Mouse (Mus musculus) MEL (cell line): ENCODE data around the gene Mrps27. TPM values are rescaled to one million over a fixed set of nuclear protein-coding genes. Genes with fewer than 3 reads are reported as not detected.

ENCODE experiments used
- DNase-seq: peaks from one replicate; pipeline ENCODE4 v3.0.0; 2011; ENCODE audit warnings: low read depth, low spot score
- H3K27ac ChIP-seq: 2 replicates; pipeline ENCODE4 v1.5.1; 2012; ENCODE audit warnings: low read depth, mild to moderate bottlenecking, control low read depth, low read length, moderate library complexity; ENCODE audit not compliant: control insufficient read depth
- H3K27me3 ChIP-seq, 2 experiments: fragments of 150-350 bp in 1 of 2; sonication (generic) in 1 of 2; 2 replicates each; pipeline ENCODE4 v1.6.1; 2012; ENCODE audit warnings: low read length in 2 of 2, mild to moderate bottlenecking in 2 of 2, improper control_type of control experiment in 1 of 2, moderate library complexity in 1 of 2; ENCODE audit not compliant: insufficient read depth in 2 of 2, control insufficient read depth in 1 of 2
- H3K36me3 ChIP-seq, 2 experiments: 2 replicates each; pipeline ENCODE4 v1.6.1; 2012 to 2014; ENCODE audit warnings: low read length in 2 of 2, improper control_type of control experiment in 1 of 2, inconsistent platforms in 1 of 2, mild to moderate bottlenecking in 1 of 2; ENCODE audit not compliant: insufficient read depth in 2 of 2, control insufficient read depth in 1 of 2
- H3K4me1 ChIP-seq, 2 experiments: fragments of 150-350 bp in 1 of 2; sonication (generic) in 1 of 2; 2 replicates each; pipeline ENCODE4 v1.6.1; 2012; ENCODE audit warnings: low read length in 2 of 2, improper control_type of control experiment in 1 of 2, mild to moderate bottlenecking in 1 of 2; ENCODE audit not compliant: insufficient read depth in 2 of 2, control insufficient read depth in 1 of 2
- H3K4me3 ChIP-seq, 2 experiments: fragments of 150-350 bp in 1 of 2; sonication (generic) in 1 of 2; 2 replicates each; pipeline ENCODE4 v1.5.1; 2012; ENCODE audit warnings: low read depth in 2 of 2, low read length in 2 of 2, mild to moderate bottlenecking in 2 of 2, moderate library complexity in 2 of 2, control low read depth in 1 of 2, improper control_type of control experiment in 1 of 2; ENCODE audit not compliant: control insufficient read depth in 1 of 2, insufficient read depth in 1 of 2
- H3K79me2 ChIP-seq: 2 replicates; pipeline ENCODE4 v1.6.1; 2012; ENCODE audit warnings: mild to moderate bottlenecking, low read length, moderate library complexity; ENCODE audit not compliant: control insufficient read depth, poor library complexity, insufficient read depth
- H3K9ac ChIP-seq: 2 replicates; pipeline ENCODE4 v1.6.1; 2012; ENCODE audit warnings: low read depth, mild to moderate bottlenecking, control low read depth, low read length, moderate library complexity; ENCODE audit not compliant: control insufficient read depth, poor library complexity, severe bottlenecking
- H3K9me3 ChIP-seq: fragments of 150-350 bp; sonication (generic); replicated peaks from 2 replicates; pipeline ENCODE4 v1.6.1; 2012; ENCODE audit warnings: mild to moderate bottlenecking, low read length, improper control_type of control experiment, moderate library complexity; ENCODE audit not compliant: insufficient read depth
- BHLHE40 ChIP-seq: IDR thresholded peaks from 2 replicates; pipeline ENCODE4 v1.6.1; 2012; ENCODE audit warnings: low read depth, mild to moderate bottlenecking, inconsistent platforms, low read length, improper control_type of control experiment, borderline replicate concordance
- CHD1 ChIP-seq: IDR thresholded peaks from 2 replicates; pipeline ENCODE4 v1.6.1; 2012; ENCODE audit warnings: low read depth, mild to moderate bottlenecking, inconsistent platforms, low read length, improper control_type of control experiment
- CHD2 ChIP-seq: IDR thresholded peaks from 2 replicates; pipeline ENCODE4 v1.6.1; 2011; ENCODE audit warnings: low read length, improper control_type of control experiment
- ELF1 ChIP-seq: IDR thresholded peaks from 2 replicates; pipeline ENCODE4 v1.6.1; 2014; ENCODE audit warnings: low read depth, mild to moderate bottlenecking, inconsistent platforms, low read length, improper control_type of control experiment, moderate library complexity
- GABPA ChIP-seq: IDR thresholded peaks from 2 replicates; pipeline ENCODE4 v1.6.1; 2012; ENCODE audit warnings: low read depth, mild to moderate bottlenecking, inconsistent platforms, low read length, improper control_type of control experiment, moderate library complexity
- HCFC1 ChIP-seq: IDR thresholded peaks from 2 replicates; pipeline ENCODE4 v1.6.1; 2012; ENCODE audit warnings: low read depth, mild to moderate bottlenecking, inconsistent platforms, low read length, improper control_type of control experiment, moderate library complexity
- JUND ChIP-seq: IDR thresholded peaks from 2 replicates; pipeline ENCODE4 v1.6.1; 2011; ENCODE audit warnings: low read depth, mild to moderate bottlenecking, improper control_type of control experiment, low read length
- MAX ChIP-seq: IDR thresholded peaks from 2 replicates; pipeline ENCODE4 v1.6.1; 2011; ENCODE audit warnings: low read length, improper control_type of control experiment
- MAZ ChIP-seq: IDR thresholded peaks from 2 replicates; pipeline ENCODE4 v1.6.1; 2012; ENCODE audit warnings: low read depth, mild to moderate bottlenecking, inconsistent platforms, low read length, improper control_type of control experiment
- MEF2A ChIP-seq: IDR thresholded peaks from 2 replicates; pipeline ENCODE4 v1.6.1; 2014; ENCODE audit warnings: low read depth, mild to moderate bottlenecking, inconsistent platforms, low read length, improper control_type of control experiment; ENCODE audit not compliant: poor library complexity, insufficient replicate concordance, severe bottlenecking; ENCODE audit errors: extremely low read depth
- MYB ChIP-seq: IDR thresholded peaks from 2 replicates; pipeline ENCODE4 v1.6.1; 2011; ENCODE audit warnings: mild to moderate bottlenecking, low read depth, low read length, improper control_type of control experiment
- MYC ChIP-seq: IDR thresholded peaks from 2 replicates; pipeline ENCODE4 v1.6.1; 2011; ENCODE audit warnings: low read depth, mild to moderate bottlenecking, low read length, improper control_type of control experiment, moderate library complexity
- POLR2A ChIP-seq, 2 experiments: IDR thresholded peaks; 2 replicates each; pipeline ENCODE4 v1.6.1; 2011 to 2012; ENCODE audit warnings: low read length in 2 of 2, mild to moderate bottlenecking in 2 of 2, control low read depth in 1 of 2, improper control_type of control experiment in 1 of 2, low read depth in 1 of 2, moderate library complexity in 1 of 2; ENCODE audit not compliant: control insufficient read depth in 1 of 2, insufficient read depth in 1 of 2, poor library complexity in 1 of 2
- POLR2AphosphoS2 ChIP-seq: IDR thresholded peaks from 2 replicates; pipeline ENCODE4 v1.6.1; 2011; ENCODE audit warnings: low read length, improper control_type of control experiment
- RAD21 ChIP-seq: IDR thresholded peaks from 2 replicates; pipeline ENCODE4 v1.6.1; 2011; ENCODE audit warnings: mild to moderate bottlenecking, low read depth, low read length, improper control_type of control experiment
- RCOR1 ChIP-seq: IDR thresholded peaks from 2 replicates; pipeline ENCODE4 v1.6.1; 2012; ENCODE audit warnings: low read depth, mild to moderate bottlenecking, inconsistent platforms, low read length, improper control_type of control experiment
- SIN3A ChIP-seq: IDR thresholded peaks from 2 replicates; pipeline ENCODE4 v1.6.1; 2012; ENCODE audit warnings: low read length, improper control_type of control experiment, inconsistent platforms
- TAL1 ChIP-seq: IDR thresholded peaks from 2 replicates; pipeline ENCODE4 v1.6.1; 2012; ENCODE audit warnings: mild to moderate bottlenecking, inconsistent platforms, low read length, moderate library complexity, mixed read lengths
- TBP ChIP-seq: IDR thresholded peaks from 2 replicates; pipeline ENCODE4 v1.8.0; 2011; ENCODE audit warnings: low read depth, low read length, improper control_type of control experiment
- TCF12 ChIP-seq: IDR thresholded peaks from 2 replicates; pipeline ENCODE4 v1.6.1; 2014; ENCODE audit warnings: low read depth, mild to moderate bottlenecking, inconsistent platforms, low read length, improper control_type of control experiment, moderate library complexity
- USF2 ChIP-seq, 2 experiments: IDR thresholded peaks; 2 replicates each; pipeline ENCODE4 v1.6.1; 2011 to 2012; ENCODE audit warnings: improper control_type of control experiment in 2 of 2, low read length in 2 of 2, borderline replicate concordance in 1 of 2, inconsistent platforms in 1 of 2, low read depth in 1 of 2, mild to moderate bottlenecking in 1 of 2; ENCODE audit not compliant: insufficient read depth in 1 of 2
- ZC3H11A ChIP-seq: IDR thresholded peaks from 2 replicates; pipeline ENCODE4 v1.6.1; 2012; ENCODE audit warnings: low read depth, mild to moderate bottlenecking, inconsistent platforms, low read length, improper control_type of control experiment
- polyA plus RNA-seq, 2 experiments: library from polyadenylated mRNA; stranded (reverse) in 1 of 2; unstranded in 1 of 2; fragments of >175 nt in 1 of 2; fragments of >200 nt in 1 of 2; gene quantifications; 2 replicates each; pipeline versions ENCODE4 v1.2.1 to v1.2.4; 2012; ENCODE audit warnings: low replicate concordance in 2 of 2, low read depth in 1 of 2; ENCODE audit not compliant: insufficient read length in 2 of 2, insufficient read depth in 1 of 2, missing spikeins in 1 of 2
- total RNA-seq: library from RNA; depleted of rRNA; stranded (reverse); fragments of 300-350 nt; gene quantifications from 2 replicates; pipeline ENCODE4 v1.2.3, GENCODE M21; 2012

The Mrps27 gene
- total and polyA plus RNA-seq, 3 experiments, result 27.9 to 44.1 TPM; not detected in 1

DNA sequence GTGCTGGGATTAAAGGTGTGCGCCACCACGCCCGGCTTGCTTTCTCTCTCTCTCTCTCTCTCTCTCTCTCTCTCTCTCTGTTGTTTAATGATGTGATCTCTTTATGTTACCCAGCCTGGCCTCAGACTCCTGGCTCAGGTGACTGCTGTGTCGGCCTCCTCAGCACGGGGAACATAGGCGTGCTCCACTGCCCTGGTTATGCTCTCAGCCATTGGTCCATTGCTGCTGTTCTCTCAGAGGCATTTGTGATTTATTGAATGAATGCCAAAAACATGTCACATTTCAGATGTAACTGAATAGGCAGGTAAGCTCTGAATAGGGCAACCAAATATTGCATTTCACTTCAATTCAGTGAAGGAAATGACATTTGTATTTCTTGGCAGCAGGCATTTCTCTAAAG is 41.3 kb downstream of the Mrps27 start:
- H3K27ac ChIP-seq, result no peak overlapping the region
- no peak overlapping the region for H3K9ac ChIP-seq
- no peaks in the 10 kb centered on the region for H3K9me3 ChIP-seq
- no peaks in the 10 kb centered on the region for H3K79me2 ChIP-seq
- H3K36me3 ChIP-seq, result peaks cover 0 to 5% of the 10 kb centered on the region in 2 experiments; a peak in 2 of 4 replicates
- DNase-seq, result no peak
- no peak overlapping the region for H3K4me3 ChIP-seq
- 0 out of 4 replicates have a peak, but pooled peaks cover 0 to 3% of the 10 kb centered on the region in 2 experiments for H3K4me1 ChIP-seq
- no peaks in the 10 kb centered on the region for H3K27me3 ChIP-seq
- TF ChIP-seq TCF12, result no peak
- no peak for TF ChIP-seq MYB
- TF ChIP-seq HCFC1, result no peak
- no peak for TF ChIP-seq RCOR1
- TF ChIP-seq MYC, result no peak
- TF ChIP-seq JUND, result no peak
- no peak for TF ChIP-seq CHD1
- no peak for TF ChIP-seq POLR2AphosphoS2
- no peak for TF ChIP-seq POLR2A (IDR thresholded peaks at IDR 0.05; ENCODE audit: control insufficient read depth in 1 of 2, insufficient read depth in 1 of 2, low read depth in 1 of 2, low read length in 2 of 2, poor library complexity in 1 of 2)
- TF ChIP-seq ELF1, result no peak
- TF ChIP-seq BHLHE40, result no peak
- TF ChIP-seq MEF2A, result no peak
- TF ChIP-seq TAL1, result no peak
- no peak for TF ChIP-seq TBP
- TF ChIP-seq RAD21, result no peak
- no peak for TF ChIP-seq SIN3A
- TF ChIP-seq ZC3H11A, result no peak

DNA sequence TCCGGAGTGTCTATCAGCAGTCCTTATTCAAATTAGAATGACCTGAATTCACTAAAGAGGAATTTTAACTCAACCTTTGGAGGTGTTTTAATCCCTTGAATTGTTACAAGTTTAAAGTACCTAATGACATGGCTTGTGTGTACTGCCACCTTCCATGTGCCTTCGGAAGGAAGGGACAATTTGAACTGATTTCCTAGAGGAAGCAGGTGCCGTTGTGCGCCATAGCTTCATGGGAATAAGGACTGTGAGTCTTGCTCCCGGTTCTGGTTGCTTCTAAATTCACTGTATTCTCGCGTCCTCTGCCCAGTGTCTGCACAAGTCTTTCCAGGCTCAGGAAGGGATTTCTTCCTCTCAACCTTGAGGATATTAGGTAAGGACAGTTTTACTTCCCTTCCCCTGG is 41.8 kb downstream of the Mrps27 start:
- DNase-seq, result no peak
- Histone ChIP-seq H3K27me3 (no peaks in the 10 kb centered on the region), H3K9ac (no peak overlapping the region), H3K27ac (no peak overlapping the region), H3K4me1 (0 out of 4 replicates have a peak, but pooled peaks cover 0 to 3% of the 10 kb centered on the region in 2 experiments), H3K4me3 (no peak overlapping the region), H3K79me2 (no peaks in the 10 kb centered on the region), H3K36me3 (peaks cover 0 to 5% of the 10 kb centered on the region in 2 experiments; a peak in 1 of 4 replicates), H3K9me3 (no peaks in the 10 kb centered on the region)
- TF ChIP-seq CHD2, result no peak
- TF ChIP-seq MAX, result no peak
- TF ChIP-seq MAZ, result no peak
- TF ChIP-seq USF2 (IDR thresholded peaks at IDR 0.05; ENCODE audit: borderline replicate concordance in 1 of 2, insufficient read depth in 1 of 2, low read depth in 1 of 2, low read length in 2 of 2), result no peak
- no peak for TF ChIP-seq GABPA
- TF ChIP-seq TCF12, result no peak
- TF ChIP-seq POLR2AphosphoS2, result no peak
- no peak for TF ChIP-seq MYB
